Mouse (Mus musculus): Measurements from ENCODE around the gene Grid2.

Gene Grid2

GRCm38 (mm10) chr6:63609570-63609969 lies 353.9 kb downstream of the Grid2 start:
- intact Hi-C loops (cut with DNase I) = no loop called here

- intact Hi-C loops (cut with DNase I) = no loop called here
Measured at GRCm38 (mm10) chr6:63635970-63636369, 380.3 kb downstream of the Grid2 start.

GRCm38 (mm10) chr6:63659423-63659822 lies 403.7 kb downstream of the Grid2 start:
- intact Hi-C loops (cut with DNase I) = no loop called here

- intact Hi-C loops (cut with DNase I) = no loop called here
Measured at GRCm38 (mm10) chr6:63685689-63686088, 430.0 kb downstream of the Grid2 start.

- intact Hi-C loops (cut with DNase I) = no loop called here
Measured at GRCm38 (mm10) chr6:63701684-63702083, 446.0 kb downstream of the Grid2 start.

- intact Hi-C loops (cut with DNase I) = no loop called here
Measured at GRCm38 (mm10) chr6:63733740-63734139, 478.1 kb downstream of the Grid2 start.

- intact Hi-C loops (cut with DNase I) = no loop called here
Measured at GRCm38 (mm10) chr6:63762535-63762934, 506.9 kb downstream of the Grid2 start.

- intact Hi-C loops (cut with DNase I) = no loop called here
Measured at GRCm38 (mm10) chr6:63794679-63795078, 539.0 kb downstream of the Grid2 start.

- intact Hi-C loops (cut with DNase I) = no loop called here
Measured at GRCm38 (mm10) chr6:63820236-63820635, 564.6 kb downstream of the Grid2 start.

GRCm38 (mm10) chr6:63862628-63863027 lies 607.0 kb downstream of the Grid2 start:
- intact Hi-C loops (cut with DNase I) = no loop called here

GRCm38 (mm10) chr6:63877088-63877764 lies 621.5 kb downstream of the Grid2 start:
- intact Hi-C loops (cut with DNase I) = no loop called here

GRCm38 (mm10) chr6:63877765-63878345 lies 622.2 kb downstream of the Grid2 start:
- intact Hi-C loops (cut with DNase I) = no loop called here

GRCm38 (mm10) chr6:63894714-63895113 lies 639.0 kb downstream of the Grid2 start:
- intact Hi-C loops (cut with DNase I) = no loop called here

GRCm38 (mm10) chr6:63898171-63898570 lies 642.5 kb downstream of the Grid2 start:
- intact Hi-C loops (cut with DNase I) = no loop called here

GRCm38 (mm10) chr6:63917035-63917570 lies 661.4 kb downstream of the Grid2 start:
- intact Hi-C loops (cut with DNase I) = no loop called here

GRCm38 (mm10) chr6:63921951-63922350 lies 666.3 kb downstream of the Grid2 start:
- intact Hi-C loops (cut with DNase I) = no loop called here

- intact Hi-C loops (cut with DNase I) = no loop called here
Measured at GRCm38 (mm10) chr6:63931201-63931600, 675.5 kb downstream of the Grid2 start.

GRCm38 (mm10) chr6:63946721-63947120 lies 691.0 kb downstream of the Grid2 start:
- intact Hi-C loops (cut with DNase I) = no loop called here

- intact Hi-C loops (cut with DNase I) = no loop called here
Measured at GRCm38 (mm10) chr6:63963789-63964188, 708.1 kb downstream of the Grid2 start.

- intact Hi-C loops (cut with DNase I) = no loop called here
Measured at GRCm38 (mm10) chr6:63964269-63964668, 708.6 kb downstream of the Grid2 start.

- intact Hi-C loops (cut with DNase I) = no loop called here
Measured at GRCm38 (mm10) chr6:63964735-63965134, 709.1 kb downstream of the Grid2 start.

- intact Hi-C loops (cut with DNase I) = no loop called here
Measured at GRCm38 (mm10) chr6:64046084-64046483, 790.4 kb downstream of the Grid2 start.

GRCm38 (mm10) chr6:64046732-64047131 lies 791.1 kb downstream of the Grid2 start:
- intact Hi-C loops (cut with DNase I) = no loop called here
